Mouse (Mus musculus): Measurements from ENCODE around the gene Hes3. TPM values are rescaled to one million over a fixed set of nuclear protein-coding genes. Genes with fewer than 3 reads are reported as not detected.
A peak's percentile ranks its signal among the peaks of the same experiment; 100 is the strongest.

Hes3 gene
- polyA plus RNA-seq, 1 experiment from 2014 or later: not detected

GRCm38 (mm10) chr4:152269967-152270366 lies 21.5 kb downstream of the Hes3 start:
- ATAC-seq (replicated peaks; ENCODE audit: extremely low read depth, insufficient read depth, low FRiP score): no peak
- Histone ChIP-seq H3K4me1 (ENCODE audit: control insufficient read depth, insufficient read depth, low read length) (peaks cover 59% of the 10 kb centered on the region), H3K27ac (ENCODE audit: low read length) (no peak overlapping the region; the same call in 1 of the 2 replicates), H3K9ac (ENCODE audit: low read length) (no peak overlapping the region), H3K4me2 (ENCODE audit: low read depth, low read length) (no peak overlapping the region), H3K27me3 (ENCODE audit: control insufficient read depth, insufficient read depth, low read length) (no peaks in the 10 kb centered on the region), H3K9me3 (replicated peaks; ENCODE audit: control insufficient read depth, low read length) (no peaks in the 10 kb centered on the region), H3K4me3 (ENCODE audit: low read length) (no peak overlapping the region), H3K36me3 (ENCODE audit: control insufficient read depth, insufficient read depth) (no peaks in the 10 kb centered on the region)
- WGBS: 91% methylated on average over 13 of the region's 13 CpGs

GRCm38 (mm10) chr4:152267748-152268369 lies 23.6 kb downstream of the Hes3 start:
- Histone ChIP-seq H3K27ac (ENCODE audit: low read length) (no peak overlapping the region), H3K4me2 (ENCODE audit: low read depth, low read length) (no peak overlapping the region), H3K36me3 (ENCODE audit: control insufficient read depth, insufficient read depth) (no peaks in the 10 kb centered on the region), H3K4me1 (ENCODE audit: control insufficient read depth, insufficient read depth, low read length) (peaks cover 68% of the 10 kb centered on the region), H3K9ac (ENCODE audit: low read length) (no peak overlapping the region), H3K9me3 (replicated peaks; ENCODE audit: control insufficient read depth, low read length) (no peaks in the 10 kb centered on the region), H3K4me3 (ENCODE audit: low read length) (no peak overlapping the region), H3K27me3 (ENCODE audit: control insufficient read depth, insufficient read depth, low read length) (no peaks in the 10 kb centered on the region)
- 61% methylated on average over 13 of the region's 13 CpGs for WGBS
- ATAC-seq (replicated peaks; ENCODE audit: extremely low read depth, insufficient read depth, low FRiP score): no peak

GRCm38 (mm10) chr4:152266236-152266895 lies 25.1 kb downstream of the Hes3 start:
- no peaks in the 10 kb centered on the region for H3K9me3 ChIP-seq (replicated peaks; ENCODE audit: control insufficient read depth, low read length)
- ATAC-seq (replicated peaks; ENCODE audit: extremely low read depth, insufficient read depth, low FRiP score): no peak
- no peak overlapping the region for H3K4me2 ChIP-seq (ENCODE audit: low read depth, low read length)
- H3K27me3 ChIP-seq (ENCODE audit: control insufficient read depth, insufficient read depth, low read length): no peaks in the 10 kb centered on the region
- H3K9ac ChIP-seq (ENCODE audit: low read length): peak overlapping the region; percentile 8; the same call in 1 of the 2 replicates
- no peaks in the 10 kb centered on the region for H3K36me3 ChIP-seq (ENCODE audit: control insufficient read depth, insufficient read depth)
- H3K27ac ChIP-seq (ENCODE audit: low read length): peak overlapping the region; percentile 83
- 27% methylated on average over 10 of the region's 10 CpGs for WGBS
- H3K4me1 ChIP-seq (ENCODE audit: control insufficient read depth, insufficient read depth, low read length): peaks cover 67% of the 10 kb centered on the region
- H3K4me3 ChIP-seq (ENCODE audit: low read length): no peak overlapping the region

- no peak for ATAC-seq (replicated peaks; ENCODE audit: extremely low read depth, insufficient read depth, low FRiP score)
- WGBS: 59% methylated on average over 5 of the region's 5 CpGs
- H3K9me3 ChIP-seq (replicated peaks; ENCODE audit: control insufficient read depth, low read length): no peaks in the 10 kb centered on the region
- H3K27me3 ChIP-seq (ENCODE audit: control insufficient read depth, insufficient read depth, low read length): no peaks in the 10 kb centered on the region
- peak overlapping the region; percentile 83 for H3K27ac ChIP-seq (ENCODE audit: low read length)
- H3K4me2 ChIP-seq (ENCODE audit: low read depth, low read length): no peak overlapping the region
- no peak overlapping the region for H3K9ac ChIP-seq (ENCODE audit: low read length)
- H3K36me3 ChIP-seq (ENCODE audit: control insufficient read depth, insufficient read depth): no peaks in the 10 kb centered on the region
- no peak overlapping the region for H3K4me3 ChIP-seq (ENCODE audit: low read length)
- H3K4me1 ChIP-seq (ENCODE audit: control insufficient read depth, insufficient read depth, low read length): peaks cover 66% of the 10 kb centered on the region
Observed at GRCm38 (mm10) chr4:152265791-152266190, 25.7 kb downstream of the Hes3 start.

GRCm38 (mm10) chr4:152264867-152265568 lies 26.4 kb downstream of the Hes3 start:
- Histone ChIP-seq H3K27ac (ENCODE audit: low read length) (no peak overlapping the region), H3K4me1 (ENCODE audit: control insufficient read depth, insufficient read depth, low read length) (peaks cover 59% of the 10 kb centered on the region), H3K36me3 (ENCODE audit: control insufficient read depth, insufficient read depth) (no peaks in the 10 kb centered on the region), H3K4me2 (ENCODE audit: low read depth, low read length) (no peak overlapping the region), H3K9ac (ENCODE audit: low read length) (no peak overlapping the region), H3K9me3 (replicated peaks; ENCODE audit: control insufficient read depth, low read length) (no peaks in the 10 kb centered on the region), H3K4me3 (ENCODE audit: low read length) (no peak overlapping the region), H3K27me3 (ENCODE audit: control insufficient read depth, insufficient read depth, low read length) (no peaks in the 10 kb centered on the region)
- ATAC-seq (replicated peaks; ENCODE audit: extremely low read depth, insufficient read depth, low FRiP score): no peak
- WGBS: 90% methylated on average over 9 of the region's 9 CpGs

- Histone ChIP-seq H3K9me3 (replicated peaks; ENCODE audit: control insufficient read depth, low read length) (no peaks in the 10 kb centered on the region), H3K4me2 (ENCODE audit: low read depth, low read length) (no peak overlapping the region), H3K9ac (ENCODE audit: low read length) (peak overlapping the region; percentile 47; the same call in 1 of the 2 replicates), H3K4me1 (ENCODE audit: control insufficient read depth, insufficient read depth, low read length) (peaks cover 58% of the 10 kb centered on the region), H3K27ac (ENCODE audit: low read length) (peak overlapping the region; percentile 95), H3K36me3 (ENCODE audit: control insufficient read depth, insufficient read depth) (no peaks in the 10 kb centered on the region), H3K27me3 (ENCODE audit: control insufficient read depth, insufficient read depth, low read length) (no peaks in the 10 kb centered on the region), H3K4me3 (ENCODE audit: low read length) (no peak overlapping the region)
- WGBS: 50% methylated on average over 4 of the region's 4 CpGs
- ATAC-seq (replicated peaks; ENCODE audit: extremely low read depth, insufficient read depth, low FRiP score): no peak
Observed at GRCm38 (mm10) chr4:152264177-152264530, 27.3 kb downstream of the Hes3 start.

GRCm38 (mm10) chr4:152263512-152264176 lies 27.8 kb downstream of the Hes3 start:
- H3K27ac ChIP-seq (ENCODE audit: low read length): peak overlapping the region; percentile 95
- peak; percentile 19; the same call in 1 of the 2 replicates for ATAC-seq (replicated peaks; ENCODE audit: extremely low read depth, insufficient read depth, low FRiP score)
- 43% methylated on average over 10 of the region's 10 CpGs for WGBS

GRCm38 (mm10) chr4:152263089-152263488 lies 28.4 kb downstream of the Hes3 start:
- peak overlapping the region; percentile 95 for H3K27ac ChIP-seq (ENCODE audit: low read length)
- no peaks in the 10 kb centered on the region for H3K36me3 ChIP-seq (ENCODE audit: control insufficient read depth, insufficient read depth)
- 46% methylated on average over 9 of the region's 9 CpGs for WGBS
- peak overlapping the region; percentile 47 for H3K9ac ChIP-seq (ENCODE audit: low read length)
- no peak for ATAC-seq (replicated peaks; ENCODE audit: extremely low read depth, insufficient read depth, low FRiP score)
- no peak overlapping the region for H3K4me2 ChIP-seq (ENCODE audit: low read depth, low read length)
- H3K4me1 ChIP-seq (ENCODE audit: control insufficient read depth, insufficient read depth, low read length): peaks cover 66% of the 10 kb centered on the region
- H3K4me3 ChIP-seq (ENCODE audit: low read length): no peak overlapping the region
- no peaks in the 10 kb centered on the region for H3K27me3 ChIP-seq (ENCODE audit: control insufficient read depth, insufficient read depth, low read length)
- H3K9me3 ChIP-seq (replicated peaks; ENCODE audit: control insufficient read depth, low read length): no peaks in the 10 kb centered on the region

More at GRCm38 (mm10) chr4:152263512-152264176, 27.8 kb downstream of the Hes3 start:
- no peak overlapping the region for H3K4me3 ChIP-seq (ENCODE audit: low read length)
- H3K27me3 ChIP-seq (ENCODE audit: control insufficient read depth, insufficient read depth, low read length): no peaks in the 10 kb centered on the region
- H3K4me1 ChIP-seq (ENCODE audit: control insufficient read depth, insufficient read depth, low read length): peaks cover 63% of the 10 kb centered on the region
- H3K9me3 ChIP-seq (replicated peaks; ENCODE audit: control insufficient read depth, low read length): no peaks in the 10 kb centered on the region
- no peaks in the 10 kb centered on the region for H3K36me3 ChIP-seq (ENCODE audit: control insufficient read depth, insufficient read depth)
- peak overlapping the region; percentile 47 for H3K9ac ChIP-seq (ENCODE audit: low read length)
- H3K4me2 ChIP-seq (ENCODE audit: low read depth, low read length): no peak overlapping the region

Measured in heart, embryonic 16.5 days (tissue).